Mouse (Mus musculus) lung, adult 2 months (tissue): ENCODE measurements around the gene Trf. TPM values are rescaled to one million over a fixed set of nuclear protein-coding genes. Genes with fewer than 3 reads are reported as not detected.

Source experiments
- DNase-seq: peaks from one replicate; pipeline ENCODE4 v3.0.0; 2022
- H3K4me1 ChIP-seq: fragments of 200-500 bp; 2 replicates; pipeline ENCODE4 v1.6.1; 2011; ENCODE audit warnings: low read length; ENCODE audit not compliant: control insufficient read depth, insufficient read depth
- H3K4me3 ChIP-seq: fragments of 200-500 bp; replicated peaks from 2 replicates; pipeline ENCODE3; 2011; ENCODE audit warnings: low read depth, mild to moderate bottlenecking, control low read depth, low read length; ENCODE audit errors: extremely low read depth
- CTCF ChIP-seq: fragments of 200-500 bp; IDR thresholded peaks from 2 replicates; pipeline ENCODE4 v1.5.1; 2011; ENCODE audit warnings: mild to moderate bottlenecking, low read length, control low read depth; ENCODE audit not compliant: insufficient read depth
- POLR2A ChIP-seq: fragments of 200-500 bp; IDR thresholded peaks from 2 replicates; pipeline ENCODE4 v1.6.1; 2011; ENCODE audit warnings: low read depth, mild to moderate bottlenecking, control low read depth, low read length, borderline replicate concordance; ENCODE audit errors: extremely low read depth
- WGBS: fragments of 180-500 bp; shearing (Covaris S2); methylation state at CpG from one replicate; pipeline ENCODE4 v1.1.7; 2018; 5-methylcytosine and 5-hydroxymethylcytosine counted together
- polyA plus RNA-seq: library from polyadenylated mRNA; depleted of rRNA; stranded (reverse); fragments of >200 nt; gene quantifications from 2 replicates; pipeline ENCODE4 v1.2.3, GENCODE M21; 2012

Trf gene
- polyA plus RNA-seq, 1 experiment, result 569 TPM

GRCm38 (mm10) chr9:103241206-103241605, 11.0 kb upstream of the Trf start:
- Histone ChIP-seq H3K4me1 (no peaks in the 10 kb centered on the region), H3K4me3 (no peak overlapping the region)
- DNase-seq, result no peak
- 72% methylated on average over 2 of the region's 2 CpGs for WGBS
- TF ChIP-seq POLR2A, result no peak
- no peak for TF ChIP-seq CTCF

GRCm38 (mm10) chr9:103239471-103239870, 9.2 kb upstream of the Trf start:
- no peak for DNase-seq
- no peaks in the 10 kb centered on the region for H3K4me1 ChIP-seq
- TF ChIP-seq POLR2A (no peak), CTCF (no peak)
- H3K4me3 ChIP-seq, result no peak overlapping the region
- WGBS, result 83% methylated on average over 6 of the region's 6 CpGs

GRCm38 (mm10) chr9:103234565-103235165, 4.4 kb upstream of the Trf start:
- H3K4me3 ChIP-seq, result no peak overlapping the region
- H3K4me1 ChIP-seq, result peaks cover 3% of the 10 kb centered on the region; the same call in 1 of the 2 replicates
- 46% methylated on average over 7 of the region's 7 CpGs for WGBS
- TF ChIP-seq CTCF (no peak), POLR2A (no peak)
- no peak for DNase-seq

GRCm38 (mm10) chr9:103234059-103234458, 3.8 kb upstream of the Trf start:
- 48% methylated on average over 7 of the region's 7 CpGs for WGBS
- TF ChIP-seq CTCF, result no peak
- TF ChIP-seq POLR2A, result no peak
- DNase-seq, result no peak
- Histone ChIP-seq H3K4me3 (no peak overlapping the region), H3K4me1 (peaks cover 3% of the 10 kb centered on the region; the same call in 1 of the 2 replicates)

- DNase-seq, result no peak
- TF ChIP-seq CTCF, result no peak
- TF ChIP-seq POLR2A, result no peak
- Histone ChIP-seq H3K4me3 (no peak overlapping the region), H3K4me1 (peaks cover 3% of the 10 kb centered on the region; the same call in 1 of the 2 replicates)
- 57% methylated on average over 7 of the region's 7 CpGs for WGBS
Measured at GRCm38 (mm10) chr9:103233006-103233395, 2.8 kb upstream of the Trf start.

- DNase-seq, result no peak
- peaks cover 3% of the 10 kb centered on the region; the same call in 1 of the 2 replicates for H3K4me1 ChIP-seq
- TF ChIP-seq POLR2A (no peak), CTCF (no peak)
- 92% methylated on average over 7 of the region's 7 CpGs for WGBS
- H3K4me3 ChIP-seq, result no peak overlapping the region
Measured at GRCm38 (mm10) chr9:103232232-103233005, 2.2 kb upstream of the Trf start.

GRCm38 (mm10) chr9:103229037-103229867, 992 bp downstream of the Trf start:
- Histone ChIP-seq H3K4me3 (peak overlapping the region; percentile 72), H3K4me1 (peaks cover 3% of the 10 kb centered on the region; the same call in 1 of the 2 replicates)
- TF ChIP-seq POLR2A (no peak), CTCF (no peak)
- 76% methylated on average over 15 of the region's 15 CpGs for WGBS
- no peak for DNase-seq

GRCm38 (mm10) chr9:103228370-103229003, 1.8 kb downstream of the Trf start:
- no peak for DNase-seq
- H3K4me1 ChIP-seq, result peaks cover 3% of the 10 kb centered on the region; the same call in 1 of the 2 replicates
- 82% methylated on average over 13 of the region's 13 CpGs for WGBS
- no peak overlapping the region for H3K4me3 ChIP-seq
- TF ChIP-seq CTCF (no peak), POLR2A (no peak)

- DNase-seq, result no peak
- no peak overlapping the region for H3K4me3 ChIP-seq
- H3K4me1 ChIP-seq, result peaks cover 3% of the 10 kb centered on the region; the same call in 1 of the 2 replicates
- no peak for TF ChIP-seq POLR2A
- TF ChIP-seq CTCF, result no peak
- WGBS, result 94% methylated on average over 16 of the region's 16 CpGs
Measured at GRCm38 (mm10) chr9:103227760-103228159, 2.5 kb downstream of the Trf start.
